Mouse (Mus musculus) lung, embryonic 14.5 days (tissue): ENCODE data around the gene Cep95. TPM values are rescaled to one million over a fixed set of nuclear protein-coding genes. Genes with fewer than 3 reads are reported as not detected.

ENCODE experiments used
- ATAC-seq: fragments of 200-750 bp; cut with Nextera tagmentation; 2 replicates; pipeline ENCODE4 v1.8.0; 2017; ENCODE audit warnings: mild to moderate bottlenecking, moderate TSS enrichment, moderate library complexity; ENCODE audit not compliant: insufficient read depth
- DNase-seq: peaks from one replicate; pipeline ENCODE4 v3.0.0-alpha.2; 2015
- H3K27ac ChIP-seq: fragments of 300-500 bp; sonication (generic); 2 replicates; pipeline ENCODE4 v1.5.1; 2014; ENCODE audit warnings: low read depth, mild to moderate bottlenecking, moderate library complexity
- H3K27me3 ChIP-seq: fragments of 300-500 bp; sonication (generic); 2 replicates; pipeline ENCODE4 v1.6.1; 2014; ENCODE audit warnings: low read length, control low read depth; ENCODE audit not compliant: insufficient read depth
- H3K36me3 ChIP-seq: fragments of 300-500 bp; sonication (generic); 2 replicates; pipeline ENCODE4 v1.6.1; 2014; ENCODE audit warnings: control low read depth; ENCODE audit not compliant: insufficient read depth
- H3K4me1 ChIP-seq: fragments of 300-500 bp; sonication (generic); 2 replicates; pipeline ENCODE4 v1.6.1; 2014; ENCODE audit warnings: antibody characterized with exemption, control low read depth; ENCODE audit not compliant: insufficient read depth
- H3K4me2 ChIP-seq: fragments of 300-500 bp; sonication (generic); 2 replicates; pipeline ENCODE4 v1.6.1; 2014; ENCODE audit warnings: mild to moderate bottlenecking
- H3K4me3 ChIP-seq: fragments of 300-500 bp; sonication (generic); 2 replicates; pipeline ENCODE4 v1.5.1; 2014; ENCODE audit warnings: low read depth, low read length
- H3K9ac ChIP-seq: fragments of 300-500 bp; sonication (generic); 2 replicates; pipeline ENCODE4 v1.6.1; 2014
- H3K9me3 ChIP-seq: fragments of 300-500 bp; sonication (generic); 2 replicates; pipeline ENCODE4 v1.6.1; 2016; ENCODE audit warnings: low read depth, low read length, control low read depth
- CTCF ChIP-seq: IDR thresholded peaks from 2 replicates; pipeline ENCODE4 v1.5.1; 2016; ENCODE audit warnings: antibody characterized with exemption, low read depth
- WGBS: fragments of 180-500 bp; shearing (Covaris S2); extraction: QIAGEN DNeasy Blood & Tissue Kit; methylation state at CpG from one replicate; pipeline ENCODE4 v1.1.7; 2014; 5-methylcytosine and 5-hydroxymethylcytosine counted together
- polyA plus RNA-seq: library from polyadenylated mRNA; unstranded; fragments of >200 nt; fragmentation: Nextera tagmentation; extraction: Ambion mirVana; gene quantifications from 2 replicates; pipeline ENCODE4 v1.2.1, GENCODE M21; 2014

The Cep95 gene
- polyA plus RNA-seq, 1 experiment from 2014 or later = 18.8 TPM

DNA sequence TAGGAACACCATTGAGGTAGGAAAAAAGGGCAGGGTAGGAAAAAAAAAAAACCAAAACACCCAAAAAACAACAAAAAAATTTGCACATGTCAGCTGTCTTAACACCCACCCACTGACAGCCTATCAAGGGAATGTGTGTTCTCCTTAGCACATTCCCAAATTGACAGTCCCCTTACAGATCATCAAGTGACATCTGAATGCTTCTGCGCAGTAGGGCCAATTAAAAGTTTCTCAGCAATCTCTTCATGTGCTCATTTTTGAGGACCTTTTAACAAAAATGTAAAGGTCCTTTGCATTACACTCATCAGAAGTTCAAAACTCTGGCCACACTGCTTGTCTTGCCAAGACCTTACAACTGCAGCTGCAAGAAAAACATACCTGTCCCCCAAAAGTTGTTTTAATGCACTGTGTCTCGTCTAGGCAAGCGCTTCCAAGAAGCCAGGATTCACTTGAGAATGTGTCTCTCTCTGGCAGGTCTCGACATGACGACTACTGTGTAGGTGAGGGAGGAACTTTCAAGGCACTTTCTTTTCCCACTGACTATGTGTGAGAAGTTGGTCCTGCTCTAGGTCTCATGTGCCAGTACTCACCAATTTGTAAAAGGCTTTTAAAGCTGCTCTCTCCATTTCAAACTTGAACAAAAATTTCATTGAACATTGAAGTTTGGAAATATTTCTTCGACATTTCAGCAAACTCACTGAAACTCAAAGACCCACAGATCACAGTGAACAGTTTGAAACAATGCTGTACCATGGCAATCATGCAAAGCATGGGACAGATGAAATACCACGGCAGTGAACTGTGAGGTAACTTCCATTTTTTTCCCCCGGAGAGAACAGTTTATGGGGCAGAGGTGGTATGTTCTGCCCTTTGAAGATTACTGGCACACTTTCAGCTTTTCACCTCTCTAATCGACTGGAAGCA lies 5.9 kb upstream of the Cep95 start:
- Histone ChIP-seq H3K27me3 (no peaks in the 10 kb centered on the region), H3K4me2 (no peak overlapping the region), H3K36me3 (peaks cover 74% of the 10 kb centered on the region), H3K9me3 (no peaks in the 10 kb centered on the region), H3K27ac (no peak overlapping the region), H3K4me1 (peaks cover 8% of the 10 kb centered on the region), H3K9ac (no peak overlapping the region), H3K4me3 (no peak overlapping the region)
- DNase-seq (no peak), ATAC-seq (no peak)
- TF ChIP-seq CTCF = no peak
- 77% methylated on average over 9 of the region's 9 CpGs for WGBS

DNA sequence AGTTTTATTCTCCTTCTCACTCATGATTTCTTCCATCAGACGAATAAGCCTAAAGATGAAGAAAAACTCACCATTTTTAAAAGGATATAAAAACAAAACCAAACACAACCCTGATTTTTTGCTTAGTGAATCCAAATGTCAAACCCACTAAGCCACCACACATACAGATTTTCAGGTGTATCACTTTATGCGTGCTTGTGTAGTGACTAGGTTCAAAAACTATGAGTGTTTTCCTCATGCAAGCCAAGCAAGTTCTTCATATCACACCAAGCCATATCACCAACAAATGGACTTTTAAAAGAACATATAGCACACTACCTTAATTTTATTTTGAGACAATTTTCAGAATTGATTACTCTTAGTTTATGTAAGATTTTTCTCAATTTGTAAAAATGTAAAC lies 4.6 kb upstream of the Cep95 start:
- Histone ChIP-seq H3K36me3 (peaks cover 74% of the 10 kb centered on the region), H3K9ac (no peak overlapping the region), H3K4me1 (peaks cover 8% of the 10 kb centered on the region), H3K27me3 (no peaks in the 10 kb centered on the region), H3K27ac (no peak overlapping the region), H3K9me3 (no peaks in the 10 kb centered on the region), H3K4me2 (no peak overlapping the region), H3K4me3 (no peak overlapping the region)
- DNase-seq (no peak), ATAC-seq (no peak)
- 79% methylated on average over 2 of the region's 2 CpGs for WGBS
- no peak for TF ChIP-seq CTCF

- H3K36me3 ChIP-seq = peaks cover 72% of the 10 kb centered on the region
- H3K4me3 ChIP-seq = no peak overlapping the region
- H3K27ac ChIP-seq = no peak overlapping the region
- ATAC-seq = no peak
- WGBS = 71% methylated on average over 1 of the region's 1 CpGs
- peaks cover 8% of the 10 kb centered on the region for H3K4me1 ChIP-seq
- no peak for TF ChIP-seq CTCF
- H3K27me3 ChIP-seq = no peaks in the 10 kb centered on the region
- no peak overlapping the region for H3K9ac ChIP-seq
- H3K4me2 ChIP-seq = no peak overlapping the region; the same call in 1 of the 2 replicates
- no peak for DNase-seq
- no peaks in the 10 kb centered on the region for H3K9me3 ChIP-seq
These were observed 4.0 kb upstream of the Cep95 start for GRCm38 (mm10) chr11:106785043-106785442.

- DNase-seq (peak; percentile 96), ATAC-seq (peak; percentile 14; the same call in 1 of the 2 replicates)
- peaks cover 61% of the 10 kb centered on the region for H3K36me3 ChIP-seq
- no peaks in the 10 kb centered on the region for H3K9me3 ChIP-seq
- H3K4me2 ChIP-seq = peak overlapping the region; percentile 67
- peak overlapping the region; percentile 100 for H3K27ac ChIP-seq
- H3K9ac ChIP-seq = peak overlapping the region; percentile 100
- peak overlapping the region; percentile 76 for H3K4me3 ChIP-seq
- no peaks in the 10 kb centered on the region for H3K27me3 ChIP-seq
- TF ChIP-seq CTCF = no peak
- peaks cover 10% of the 10 kb centered on the region for H3K4me1 ChIP-seq
- WGBS = under 1% methylated on average over 65 of the region's 65 CpGs
These were observed 1.7 kb upstream of the Cep95 start for GRCm38 (mm10) chr11:106787131-106788025.

- peaks cover 10% of the 10 kb centered on the region for H3K4me1 ChIP-seq
- ATAC-seq = peak; percentile 80
- DNase-seq = peak; percentile 99
- no peak for TF ChIP-seq CTCF
- H3K9ac ChIP-seq = peak overlapping the region; percentile 100
- H3K4me3 ChIP-seq = peak overlapping the region; percentile 76
- no peaks in the 10 kb centered on the region for H3K27me3 ChIP-seq
- H3K27ac ChIP-seq = peak overlapping the region; percentile 100
- under 1% methylated on average over 74 of the region's 79 CpGs for WGBS
- H3K9me3 ChIP-seq = no peaks in the 10 kb centered on the region
- H3K36me3 ChIP-seq = peaks cover 61% of the 10 kb centered on the region
- peak overlapping the region; percentile 82 for H3K4me2 ChIP-seq
These were observed 852 bp upstream of the Cep95 start for GRCm38 (mm10) chr11:106788026-106788774.

DNA sequence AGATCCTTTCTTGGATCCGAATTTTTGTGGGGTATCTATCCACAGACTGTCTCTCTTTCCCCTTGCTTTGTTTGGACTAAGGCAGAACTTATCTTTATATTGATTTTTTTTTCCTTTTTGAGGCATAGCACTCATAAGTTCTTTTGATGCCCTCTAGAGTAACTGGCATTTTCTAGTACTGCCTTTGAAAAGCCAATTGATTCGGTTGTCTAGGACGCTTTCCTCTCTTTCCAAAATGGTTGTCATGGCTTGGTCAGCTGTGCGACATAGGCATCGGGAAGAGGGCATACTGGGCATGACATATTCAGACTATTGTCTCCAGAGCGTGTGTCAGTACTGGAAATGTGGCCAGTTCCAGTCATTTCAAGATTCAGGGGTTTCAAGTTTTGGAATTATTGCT lies 597 bp downstream of the Cep95 start:
- Histone ChIP-seq H3K9me3 (no peaks in the 10 kb centered on the region), H3K9ac (peak overlapping the region; percentile 100), H3K27me3 (no peaks in the 10 kb centered on the region), H3K36me3 (peaks cover 61% of the 10 kb centered on the region), H3K27ac (peak overlapping the region; percentile 100), H3K4me3 (peak overlapping the region; percentile 76), H3K4me1 (peaks cover 10% of the 10 kb centered on the region), H3K4me2 (peak overlapping the region; percentile 82)
- TF ChIP-seq CTCF = no peak
- peak; percentile 67 for DNase-seq
- no peak for ATAC-seq
- WGBS = under 1% methylated on average over 6 of the region's 6 CpGs
